Mouse (Mus musculus) liver, adult 2 months (tissue): ENCODE measurements around the gene Prph. TPM values are rescaled to one million over a fixed set of nuclear protein-coding genes. Genes with fewer than 3 reads are reported as not detected.

ENCODE experiments used
- DNase-seq: peaks from one replicate; pipeline ENCODE4 v3.0.0-alpha.2; 2011; ENCODE audit warnings: low read depth, low spot score; ENCODE audit errors: extremely low read depth
- H3K27ac ChIP-seq: fragments of 200-500 bp; replicated peaks from 2 replicates; pipeline ENCODE4 v1.5.1; 2012; ENCODE audit warnings: low read depth, mild to moderate bottlenecking, control low read depth, inconsistent platforms, low read length; ENCODE audit not compliant: insufficient read depth
- H3K27me3 ChIP-seq: fragments of 200-500 bp; 2 replicates; pipeline ENCODE4 v1.6.1; 2012; ENCODE audit warnings: mild to moderate bottlenecking, moderate library complexity, low read length, inconsistent platforms; ENCODE audit not compliant: control insufficient read depth, insufficient read depth
- H3K36me3 ChIP-seq: fragments of 200-500 bp; 2 replicates; pipeline ENCODE4 v1.6.1; 2012; ENCODE audit warnings: low read length, inconsistent platforms; ENCODE audit not compliant: control insufficient read depth, insufficient read depth
- H3K4me1 ChIP-seq: fragments of 200-500 bp; 2 replicates; pipeline ENCODE4 v1.6.1; 2011; ENCODE audit warnings: low read length; ENCODE audit not compliant: control insufficient read depth, insufficient read depth
- H3K4me3 ChIP-seq: fragments of 200-500 bp; 2 replicates; pipeline ENCODE4 v1.5.1; 2011; ENCODE audit warnings: low read depth, mild to moderate bottlenecking, control low read depth, low read length, moderate library complexity; ENCODE audit not compliant: insufficient read depth
- H3K79me2 ChIP-seq: fragments of 200-500 bp; 2 replicates; pipeline ENCODE4 v1.6.1; 2012; ENCODE audit warnings: inconsistent platforms, mild to moderate bottlenecking, low read length, moderate library complexity; ENCODE audit not compliant: control insufficient read depth, insufficient read depth
- H3K9ac ChIP-seq: fragments of 200-500 bp; 2 replicates; pipeline ENCODE4 v1.6.1; 2012; ENCODE audit warnings: low read depth, mild to moderate bottlenecking, control low read depth, inconsistent platforms, low read length
- CTCF ChIP-seq: fragments of 200-500 bp; IDR thresholded peaks from 2 replicates; pipeline ENCODE4 v1.5.1; 2011; ENCODE audit warnings: low read depth, low read length, control low read depth
- POLR2A ChIP-seq: fragments of 200-500 bp; IDR thresholded peaks from 2 replicates; pipeline ENCODE4 v1.6.1; 2011; ENCODE audit warnings: low read length, control low read depth; ENCODE audit not compliant: insufficient read depth; ENCODE audit errors: extremely low read depth
- WGBS: fragments of 180-500 bp; shearing (Covaris S2); methylation state at CpG from one replicate; pipeline ENCODE4 v1.1.7; 2018; 5-methylcytosine and 5-hydroxymethylcytosine counted together
- polyA plus RNA-seq: library from polyadenylated mRNA; depleted of rRNA; stranded (reverse); fragments of >200 nt; gene quantifications from 2 replicates; pipeline ENCODE4 v1.2.3, GENCODE M21; 2012; rRNA removed
- total RNA-seq: library from RNA; depleted of rRNA; stranded (reverse); fragments of >200 nt; gene quantifications from 2 replicates; pipeline ENCODE4 v1.2.3, GENCODE M21; 2014; rRNA removed

The Prph gene
- total RNA-seq (0.07 and 0.09 TPM in 2 replicates), polyA plus RNA-seq (0.09 and 0.39 TPM in 2 replicates)

GRCm38 (mm10) chr15:99055040-99055439 lies at the start of gene Prph:
Prph (plus strand) TSS chr15:99055174.
- Histone ChIP-seq H3K4me3 (peak within 1 kb of the TSS; percentile 28; the same call in 1 of the 2 replicates), H3K9ac (0 out of 2 replicates have a peak within 1 kb of the TSS, but pooled peaks have one; percentile 6), H3K27me3 (peaks cover 20% of the 10 kb centered on the region), H3K36me3 (no peaks in the 10 kb centered on the region), H3K79me2 (no peaks in the 10 kb centered on the region), H3K4me1 (peaks cover 3% of the 10 kb centered on the region; the same call in 1 of the 2 replicates), H3K27ac (no peak within 1 kb of the TSS)
- TF ChIP-seq CTCF = no peak
- no peak for TF ChIP-seq POLR2A
- 8% methylated on average over 30 of the region's 30 CpGs for WGBS
- no peak for DNase-seq

DNA sequence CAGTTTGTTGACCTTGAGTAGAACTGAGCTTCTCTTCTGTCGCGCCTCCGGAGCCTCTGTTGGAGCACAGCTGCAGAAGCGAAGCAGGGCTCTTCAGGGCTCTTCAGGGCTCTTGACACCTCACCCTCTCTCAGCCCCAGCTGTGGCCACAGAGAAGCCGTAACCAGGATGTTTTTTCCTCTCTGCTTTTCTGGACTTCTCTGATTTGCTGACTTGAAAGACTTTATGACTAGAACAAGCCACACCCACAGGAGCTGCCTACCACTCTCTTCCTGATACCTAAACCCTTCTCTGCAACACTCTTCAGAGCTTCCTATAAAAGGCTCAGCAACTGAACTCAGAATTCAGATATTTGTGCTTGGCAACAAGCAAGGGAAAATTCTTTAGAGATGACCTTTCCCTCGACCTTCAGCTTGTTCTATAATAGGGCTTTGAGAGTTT lies 46.2 kb upstream of the Prph start:
- Histone ChIP-seq H3K4me3 (no peak overlapping the region), H3K9ac (no peak overlapping the region), H3K36me3 (no peaks in the 10 kb centered on the region), H3K27me3 (no peaks in the 10 kb centered on the region), H3K79me2 (no peaks in the 10 kb centered on the region), H3K27ac (no peak overlapping the region), H3K4me1 (no peaks in the 10 kb centered on the region)
- TF ChIP-seq POLR2A (no peak), CTCF (no peak)
- WGBS = 68% methylated on average over 6 of the region's 6 CpGs
- DNase-seq = no peak

- WGBS = 78% methylated on average over 2 of the region's 2 CpGs
- TF ChIP-seq CTCF = no peak
- TF ChIP-seq POLR2A = no peak
- Histone ChIP-seq H3K27ac (no peak overlapping the region), H3K4me1 (no peaks in the 10 kb centered on the region), H3K9ac (no peak overlapping the region), H3K4me3 (no peak overlapping the region), H3K36me3 (no peaks in the 10 kb centered on the region), H3K27me3 (no peaks in the 10 kb centered on the region), H3K79me2 (no peaks in the 10 kb centered on the region)
- no peak for DNase-seq
Observed at GRCm38 (mm10) chr15:99010896-99011295, 44.1 kb upstream of the Prph start.

DNA sequence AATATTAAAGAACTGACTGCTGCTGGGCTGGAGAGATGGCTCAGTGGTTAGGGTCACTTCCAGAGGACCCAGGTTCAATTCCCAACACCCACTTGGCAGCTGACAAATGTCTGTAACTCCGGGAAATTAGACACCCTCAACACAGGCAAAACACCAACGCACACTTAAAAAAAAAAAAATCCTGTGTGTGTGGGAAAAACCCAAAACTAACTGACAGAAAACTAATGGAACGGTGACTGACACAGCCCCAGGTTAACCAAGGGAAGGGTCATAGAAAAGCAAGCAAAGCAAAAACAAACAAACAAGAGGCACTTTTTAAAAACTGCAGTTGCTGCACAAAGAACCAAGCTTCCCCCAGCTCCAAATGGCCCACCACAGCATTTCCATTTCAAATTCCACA lies 43.0 kb upstream of the Prph start:
- no peak for TF ChIP-seq POLR2A
- Histone ChIP-seq H3K9ac (no peak overlapping the region), H3K36me3 (no peaks in the 10 kb centered on the region), H3K4me3 (no peak overlapping the region), H3K79me2 (no peaks in the 10 kb centered on the region), H3K27ac (no peak overlapping the region), H3K27me3 (no peaks in the 10 kb centered on the region), H3K4me1 (no peaks in the 10 kb centered on the region)
- DNase-seq = no peak
- 74% methylated on average over 3 of the region's 3 CpGs for WGBS

DNA sequence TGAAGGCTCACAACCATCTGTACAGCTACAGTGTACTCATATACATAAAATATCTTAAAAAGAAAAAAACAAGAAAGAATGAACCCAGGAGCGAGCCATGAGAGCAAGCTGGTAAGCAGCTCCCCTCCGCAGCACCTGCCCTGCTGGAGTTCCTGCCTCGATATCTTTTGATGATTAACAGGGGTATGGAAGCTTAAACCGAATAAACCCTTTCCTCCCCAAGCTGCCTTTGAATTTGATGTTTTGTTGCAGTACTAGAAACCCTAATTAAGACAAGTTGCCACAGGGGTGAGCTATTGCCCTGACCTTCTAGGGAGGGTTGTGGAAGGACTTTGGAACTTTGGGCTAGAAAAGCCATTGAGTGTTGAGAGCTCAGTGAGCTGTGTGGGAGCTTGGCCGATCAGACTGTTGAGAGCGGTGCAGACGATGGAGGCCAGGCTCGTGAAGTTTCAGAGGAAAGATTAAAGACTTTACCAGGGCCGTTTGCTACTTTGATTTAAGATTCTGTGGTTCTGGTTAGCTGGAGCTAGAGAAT lies 40.4 kb upstream of the Prph start:
- peak; percentile 19 for DNase-seq
- Histone ChIP-seq H3K4me1 (no peaks in the 10 kb centered on the region), H3K36me3 (no peaks in the 10 kb centered on the region), H3K27me3 (no peaks in the 10 kb centered on the region), H3K27ac (no peak overlapping the region), H3K79me2 (no peaks in the 10 kb centered on the region), H3K4me3 (no peak overlapping the region), H3K9ac (no peak overlapping the region)
- TF ChIP-seq POLR2A = no peak
- 29% methylated on average over 9 of the region's 9 CpGs for WGBS

GRCm38 (mm10) chr15:99017355-99017761 lies 37.6 kb upstream of the Prph start:
- WGBS = 54% methylated on average over 8 of the region's 8 CpGs
- Histone ChIP-seq H3K4me1 (no peaks in the 10 kb centered on the region), H3K9ac (no peak overlapping the region), H3K79me2 (no peaks in the 10 kb centered on the region), H3K36me3 (no peaks in the 10 kb centered on the region), H3K27me3 (no peaks in the 10 kb centered on the region), H3K27ac (no peak overlapping the region), H3K4me3 (no peak overlapping the region)
- no peak for TF ChIP-seq POLR2A
- TF ChIP-seq CTCF = no peak
- DNase-seq = no peak
